ENCODE assay signal across 28 mouse cellular contexts in genomic region chr10:86171246-86171645, GRCm38 (mm10).
DNase-seq lines count a peak whose midpoint lies in the region; ATAC-seq and TF ChIP-seq lines count a peak whose summit lies in the region.
"Had no signal": no experiment of that assay in that cellular context is flagged by ENCODE, and none has a peak within 500 bp of the region (broad histone marks: within the 10 kb centered on the region; RNA-seq: fewer than 3 reads in every experiment).

No protein-coding gene starts in this region.

- no peak overlapping the region for H3K9ac ChIP-seq in hindbrain, embryonic 11.5 days (ENCODE audit: low read depth, low read length)
- H3K9ac ChIP-seq: heart, embryonic 12.5 days; hindbrain, embryonic 15.5 days; kidney, embryonic 15.5 days; limb, embryonic 13.5 days; lung, embryonic 15.5 days had no signal

- no peaks in the 10 kb centered on the region for H3K27me3 ChIP-seq in megakaryocyte, embryonic 14.5 days (replicated peaks)
- H3K27me3 ChIP-seq in myocyte (ENCODE audit: control insufficient read depth, insufficient read depth, insufficient read length), result no peaks in the 10 kb centered on the region
- H3K27me3 ChIP-seq in hindbrain, embryonic 11.5 days (ENCODE audit: control insufficient read depth, insufficient read depth, low read length), result no peaks in the 10 kb centered on the region
- H3K27me3 ChIP-seq: heart, embryonic 12.5 days; hindbrain, embryonic 15.5 days; kidney, embryonic 15.5 days; limb, embryonic 13.5 days; lung, embryonic 15.5 days had no signal

- no peak overlapping the region for H3K27ac ChIP-seq in hindbrain, embryonic 11.5 days (ENCODE audit: low read depth, low read length)
- H3K27ac ChIP-seq: hindbrain, embryonic 15.5 days; kidney, embryonic 15.5 days; layer of hippocampus, adult 2 months; left cerebral cortex, adult 2 months; limb, embryonic 13.5 days; lung, embryonic 15.5 days had no signal

- H3K4me3 ChIP-seq in megakaryocyte, embryonic 14.5 days (replicated peaks), result peak overlapping the region; percentile 39
- H3K4me3 ChIP-seq in myocyte, result no peak overlapping the region
- no peak overlapping the region for H3K4me3 ChIP-seq in hindbrain, embryonic 11.5 days (ENCODE audit: low read depth, low read length)
- H3K4me3 ChIP-seq: heart, embryonic 12.5 days; hindbrain, embryonic 15.5 days; kidney, embryonic 15.5 days; layer of hippocampus, adult 2 months; left cerebral cortex, adult 2 months; limb, embryonic 13.5 days; lung, embryonic 15.5 days had no signal

- 91% methylated on average over 1 of the region's 1 CpGs for WGBS in hindbrain, embryonic 11.5 days

- H3K36me3 ChIP-seq in megakaryocyte, embryonic 14.5 days (replicated peaks; ENCODE audit: low read length), result no peaks in the 10 kb centered on the region
- no peaks in the 10 kb centered on the region for H3K36me3 ChIP-seq in myocyte (ENCODE audit: control insufficient read depth, insufficient read depth)
- no peaks in the 10 kb centered on the region for H3K36me3 ChIP-seq in hindbrain, embryonic 11.5 days (ENCODE audit: control insufficient read depth, insufficient read depth, low read length)
- H3K36me3 ChIP-seq: heart, embryonic 12.5 days; hindbrain, embryonic 15.5 days; kidney, embryonic 15.5 days; limb, embryonic 13.5 days; lung, embryonic 15.5 days had no signal

- H3K4me1 ChIP-seq in megakaryocyte, embryonic 14.5 days, result peaks cover 27% of the 10 kb centered on the region
- no peaks in the 10 kb centered on the region for H3K4me1 ChIP-seq in hindbrain, embryonic 11.5 days (replicated peaks; ENCODE audit: control insufficient read depth, insufficient read depth, low read length)

- no peaks in the 10 kb centered on the region for H3K79me2 ChIP-seq in myocyte (ENCODE audit: control insufficient read depth, insufficient read depth)

- peak; percentile 95 for DNase-seq in Muller cell, postnatal 12 days (ENCODE audit: inconsistent ontology term)
- peak; percentile 33 for DNase-seq in adrenal gland, postnatal 14 days
- no peak for DNase-seq in neural tube, embryonic 10.5 days (ENCODE audit: extremely low spot score, low spot score)
- DNase-seq in retina, postnatal 1 day, result no peak
- no peak for DNase-seq in hindbrain, embryonic 11.5 days (ENCODE audit: low spot score)
- DNase-seq: cerebellum, adult 11 months; cerebellum, adult 9-10 months; cerebellum, postnatal 36 days; gastrocnemius, postnatal 36 days; heart, adult 18-20 months; kidney, adult 18-20 months; kidney, postnatal 36 days; lung, postnatal 4 days; midbrain, embryonic 14.5 days; thymus, postnatal 4 days had no signal

- H3K4me2 ChIP-seq in myocyte (ENCODE audit: low read depth), result peak overlapping the region; percentile 20
- H3K4me2 ChIP-seq in hindbrain, embryonic 11.5 days (replicated peaks; ENCODE audit: low read depth, low read length), result no peak overlapping the region
- H3K4me2 ChIP-seq: heart, embryonic 12.5 days; hindbrain, embryonic 15.5 days; kidney, embryonic 15.5 days; limb, embryonic 13.5 days; liver, embryonic 11.5 days; lung, embryonic 15.5 days had no signal

- no peak overlapping the region for H3ac ChIP-seq in myocyte (ENCODE audit: control insufficient read depth, insufficient read length)

- TF ChIP-seq POLR2A in myocyte (IDR thresholded peaks at IDR 0.05; ENCODE audit: insufficient read length, low read depth), result no peak

- H3K9me3 ChIP-seq in megakaryocyte, embryonic 14.5 days, result 0 out of 2 replicates have a peak, but pooled peaks cover 3% of the 10 kb centered on the region
- H3K9me3 ChIP-seq in hindbrain, embryonic 11.5 days (ENCODE audit: control insufficient read depth, low read length), result no peaks in the 10 kb centered on the region
- H3K9me3 ChIP-seq: heart, embryonic 12.5 days; hindbrain, embryonic 15.5 days; kidney, embryonic 15.5 days; limb, embryonic 13.5 days; lung, embryonic 15.5 days had no signal

- no peak for ATAC-seq in megakaryocyte, adult 5-6 weeks (ENCODE audit: poor library complexity, severe bottlenecking)
- no peak for ATAC-seq in hindbrain, embryonic 11.5 days (ENCODE audit: low FRiP score)
- ATAC-seq: forebrain, embryonic 14.5 days; inflammation-experienced regulatory T-cells, adult 6 months had no signal

TF ChIP-seq in myocyte, 11 proteins besides CTCF, POLR2A, EP300 and RAD21:
- TF ChIP-seq USF1 (IDR thresholded peaks at IDR 0.05; ENCODE audit: low read depth) (no peak), MAX (IDR thresholded peaks at IDR 0.05; ENCODE audit: low read depth) (no peak), MYOD1 (IDR thresholded peaks at IDR 0.05; ENCODE audit: control insufficient read depth in 1 of 3, insufficient read length in 2 of 3, low read depth in 2 of 3) (peak in 1 of 3 experiments; percentile 63), MYOG (IDR thresholded peaks at IDR 0.05; ENCODE audit: control insufficient read depth in 1 of 3, insufficient read depth in 1 of 3, insufficient read length in 2 of 3, low read depth in 2 of 3) (peak in 1 of 3 experiments; percentile 50)

Comparison
In these comparisons a context has a peak if more than half of its experiments do, and no peak if none do; other contexts are left out.
1. DNase-seq: peak in Muller cell, postnatal 12 days (single experiment) and adrenal gland, postnatal 14 days (single experiment); none in neural tube, embryonic 10.5 days (single experiment), retina, postnatal 1 day (single experiment) and hindbrain, embryonic 11.5 days (single experiment).